Mouse (Mus musculus): ENCODE data around the gene Ccnj. TPM values are rescaled to one million over a fixed set of nuclear protein-coding genes. Genes with fewer than 3 reads are reported as not detected.

The Ccnj gene
- 1 to 10 TPM; 2.0 to 3.3 TPM for polyA plus RNA-seq (2017; shearing (Covaris generic))

DNA sequence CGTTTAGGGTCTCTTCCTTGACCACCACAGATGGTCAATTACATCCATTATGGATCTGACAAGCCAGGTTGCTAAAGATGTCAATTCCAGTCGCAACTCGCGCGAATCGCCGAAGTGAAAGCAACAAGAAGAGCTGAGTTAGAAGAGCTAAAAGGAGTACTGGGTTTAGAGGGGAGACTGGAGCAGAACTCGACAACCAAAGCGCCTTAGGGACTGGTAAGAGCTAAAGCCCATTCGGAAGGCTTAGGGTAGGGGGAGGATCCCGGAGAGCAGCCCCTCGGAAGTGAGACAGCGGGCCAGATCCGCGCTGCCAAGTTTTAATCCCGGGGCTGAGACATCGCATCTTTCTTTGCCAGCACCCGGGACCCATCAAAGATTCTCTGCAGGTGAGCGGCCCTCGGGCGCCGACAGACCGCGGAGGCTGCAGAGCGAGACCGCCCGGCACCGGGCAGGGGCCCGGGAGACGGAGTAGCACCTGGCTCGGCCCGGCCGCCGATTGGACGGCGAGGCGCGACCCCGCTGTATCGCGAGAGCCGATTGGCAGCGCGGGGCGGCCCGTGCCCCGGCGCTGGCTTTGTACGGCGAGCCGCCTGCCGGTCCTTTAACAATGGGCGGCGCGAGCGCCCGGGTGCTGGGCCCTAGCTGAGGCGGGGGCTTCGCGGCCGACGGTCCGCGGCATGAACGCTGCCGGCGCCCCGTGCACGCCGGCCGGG, at the start of gene Ccnj:
Gene Ccnj, plus strand, starts transcription at position 577 of the 713 bp plus-strand sequence.

DNA sequence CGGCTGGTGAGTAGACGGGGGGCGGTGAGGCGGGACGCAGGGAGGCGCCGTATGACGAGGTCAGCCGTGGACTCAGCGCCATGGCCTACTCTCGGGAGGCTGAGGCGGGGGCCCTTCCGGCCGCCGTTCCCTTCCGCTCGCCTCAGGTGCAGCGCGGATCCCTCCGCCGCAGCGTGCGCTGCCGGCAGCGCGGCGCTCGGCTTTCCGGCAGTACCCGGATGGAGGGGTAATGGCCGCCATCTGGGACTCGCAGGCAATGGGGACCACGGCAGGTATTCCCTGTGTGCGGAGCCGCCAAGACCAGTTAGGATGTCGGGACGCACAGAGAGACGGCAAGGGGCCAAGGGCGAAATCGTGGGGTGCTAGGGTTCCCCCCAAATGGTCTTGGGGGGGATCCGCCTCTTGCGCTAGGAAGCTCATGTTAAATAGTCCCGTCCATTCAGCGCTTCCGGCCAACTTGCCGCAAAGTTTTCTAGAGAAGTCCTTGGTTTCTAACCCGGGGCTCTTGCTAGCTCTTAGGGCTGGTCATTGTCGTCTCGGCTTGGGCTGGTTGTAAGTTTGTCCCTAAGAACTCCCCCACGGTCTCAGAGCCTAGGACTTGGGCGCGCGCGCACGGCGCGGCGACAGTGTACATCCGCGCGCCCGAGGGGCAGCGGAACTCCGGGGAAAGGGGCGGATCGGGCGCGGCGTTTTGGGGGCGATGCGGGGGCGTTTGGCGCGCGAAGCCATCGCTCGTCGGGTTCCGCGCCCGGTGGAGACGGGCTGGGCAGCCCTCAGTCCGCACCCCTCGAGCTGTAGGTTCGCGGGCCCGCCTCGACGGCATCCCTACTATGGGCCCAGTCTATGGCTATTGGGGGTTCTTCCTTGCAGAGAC, 63.7 kb downstream of the Ccnj start, which contains the start of gene Zfp518a:
Gene Zfp518a, plus strand, starts transcription at position 187 of the 874 bp plus-strand sequence.

Other genes starting within 250 kb of the Ccnj start
- 10 to 100 TPM; 38.4 to 73.7 TPM for gene Aldh18a1, start 242.8 kb upstream of the Ccnj start, polyA plus RNA-seq (2017; shearing (Covaris generic))
- 10 to 100 TPM in 1 of 2 experiments, 1 to 10 TPM in 1; 9.4 to 11.4 TPM for gene Tctn3, start 219.0 kb upstream of the Ccnj start, polyA plus RNA-seq (2017; shearing (Covaris generic))
- 10 to 100 TPM; 32.7 to 87.9 TPM for gene Entpd1, start 218.9 kb upstream of the Ccnj start, polyA plus RNA-seq (2017; shearing (Covaris generic))
- gene Cc2d2b, start 82.5 kb upstream of the Ccnj start, polyA plus RNA-seq (2017; shearing (Covaris generic)), result 1 to 10 TPM in 1 of 2 experiments, under 1 TPM in 1; 0.52 to 2.1 TPM
- 10 to 100 TPM; 14.0 to 14.3 TPM for gene Zfp518a, start 63.4 kb downstream of the Ccnj start, polyA plus RNA-seq (2017; shearing (Covaris generic))
- 1 to 10 TPM in 1 of 2 experiments, under 1 TPM in 1; 0.75 to 2.3 TPM for gene Blnk, start 163.3 kb downstream of the Ccnj start, polyA plus RNA-seq (2017; shearing (Covaris generic))
- gene Dntt, start 198.0 kb downstream of the Ccnj start, polyA plus RNA-seq (2017; shearing (Covaris generic)), result under 1 TPM; 0.63 to 0.87 TPM
- not detected for gene Opalin, start 245.8 kb downstream of the Ccnj start, polyA plus RNA-seq (2017; shearing (Covaris generic))